Mouse (Mus musculus): ENCODE measurements around the gene Il21. TPM values are rescaled to one million over a fixed set of nuclear protein-coding genes. Genes with fewer than 3 reads are reported as not detected.

The Il21 gene
- not detected in 2 replicates for polyA plus RNA-seq (2014; fragmentation: Nextera tagmentation; extraction: Ambion mirVana)

- DNase-seq (ENCODE audit: low spot score): no peak
- no peaks in the 10 kb centered on the region for H3K27me3 ChIP-seq (ENCODE audit: control insufficient read depth, insufficient read depth, low read length)
- no peak for ATAC-seq (ENCODE audit: insufficient read depth, low FRiP score, low TSS enrichment)
- no peak within 1 kb of the TSS for H3K4me2 ChIP-seq (ENCODE audit: low read depth)
- no peak within 1 kb of the TSS for H3K27ac ChIP-seq (ENCODE audit: low read depth, low read length)
- no peak within 1 kb of the TSS for H3K4me3 ChIP-seq (ENCODE audit: low read depth, low read length)
- 88% methylated on average over 7 of the region's 7 CpGs for WGBS
- H3K4me1 ChIP-seq (ENCODE audit: control insufficient read depth, insufficient read depth, low read length): no peaks in the 10 kb centered on the region
- no peaks in the 10 kb centered on the region for H3K36me3 ChIP-seq (ENCODE audit: control insufficient read depth, insufficient read depth, low read length)
- H3K9me3 ChIP-seq (ENCODE audit: control insufficient read depth, low read length): no peaks in the 10 kb centered on the region
- no peak within 1 kb of the TSS for H3K9ac ChIP-seq (ENCODE audit: low read length)
Observed at GRCm38 (mm10) chr3:37232586-37233222, at the start of gene Il21. Gene Il21 (minus strand): TSS chr3:37232636.

DNA sequence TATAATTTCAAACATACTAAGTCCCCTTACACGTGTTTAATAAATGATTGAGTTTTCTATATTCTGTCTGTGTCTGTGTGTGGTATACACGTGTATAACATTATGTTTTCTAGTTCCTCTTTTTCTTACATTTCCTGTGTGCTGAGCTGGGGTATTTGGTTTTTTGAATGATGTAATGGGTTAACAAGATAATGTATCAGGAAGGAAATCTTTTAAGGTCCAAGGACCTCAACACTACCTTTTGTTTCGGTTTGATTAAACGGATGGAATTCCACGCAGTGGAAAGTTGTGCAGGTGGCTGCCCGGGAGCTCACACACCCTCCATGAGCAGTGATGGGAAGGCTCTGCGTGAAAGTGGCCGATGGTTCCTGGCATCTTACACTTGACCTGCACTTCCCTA is 48.4 kb upstream of the Il21 start:
- H3K9me3 ChIP-seq (ENCODE audit: control insufficient read depth, low read length): no peaks in the 10 kb centered on the region
- no peak overlapping the region for H3K27ac ChIP-seq (ENCODE audit: low read depth, low read length)
- H3K4me1 ChIP-seq (ENCODE audit: control insufficient read depth, insufficient read depth, low read length): no peaks in the 10 kb centered on the region
- whole genome bisulfite sequencing: 86% methylated on average over 8 of the region's 8 CpGs
- H3K4me2 ChIP-seq (ENCODE audit: low read depth): no peak overlapping the region
- no peaks in the 10 kb centered on the region for H3K27me3 ChIP-seq (ENCODE audit: control insufficient read depth, insufficient read depth, low read length)
- DNase-seq (ENCODE audit: low spot score): no peak
- no peak for ATAC-seq (ENCODE audit: insufficient read depth, low FRiP score, low TSS enrichment)
- H3K9ac ChIP-seq (ENCODE audit: low read length): no peak overlapping the region
- H3K4me3 ChIP-seq (ENCODE audit: low read depth, low read length): no peak overlapping the region
- H3K36me3 ChIP-seq (ENCODE audit: control insufficient read depth, insufficient read depth, low read length): no peaks in the 10 kb centered on the region

- no peak overlapping the region for H3K9ac ChIP-seq (ENCODE audit: low read length)
- 79% methylated on average over 1 of the region's 1 CpGs for WGBS
- ATAC-seq (ENCODE audit: insufficient read depth, low FRiP score, low TSS enrichment): no peak
Observed at GRCm38 (mm10) chr3:37280221-37280620, 47.8 kb upstream of the Il21 start.

DNA sequence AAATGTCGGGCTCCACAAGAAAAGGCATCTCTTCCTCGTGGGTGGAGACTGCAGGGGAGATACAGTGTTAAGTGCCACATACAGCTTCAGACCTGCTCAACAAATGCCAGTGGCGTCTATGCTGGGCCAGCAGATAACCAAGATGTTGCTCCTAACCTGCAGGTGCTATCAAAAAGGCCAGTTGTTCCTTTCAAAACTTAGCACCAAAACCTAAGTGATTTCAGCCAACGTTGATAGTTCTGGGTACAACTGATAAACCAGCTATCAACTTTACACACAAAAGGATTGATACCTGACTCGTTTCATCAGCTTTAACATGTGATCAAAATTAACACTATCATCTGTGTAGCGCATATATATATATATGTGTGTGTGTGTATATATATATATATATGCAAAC is 42.2 kb upstream of the Il21 start:
- Histone ChIP-seq H3K4me2 (ENCODE audit: low read depth) (no peak overlapping the region), H3K4me3 (ENCODE audit: low read depth, low read length) (no peak overlapping the region), H3K4me1 (ENCODE audit: control insufficient read depth, insufficient read depth, low read length) (no peaks in the 10 kb centered on the region), H3K27ac (ENCODE audit: low read depth, low read length) (no peak overlapping the region), H3K36me3 (ENCODE audit: control insufficient read depth, insufficient read depth, low read length) (no peaks in the 10 kb centered on the region), H3K9ac (ENCODE audit: low read length) (no peak overlapping the region), H3K9me3 (ENCODE audit: control insufficient read depth, low read length) (no peaks in the 10 kb centered on the region), H3K27me3 (ENCODE audit: control insufficient read depth, insufficient read depth, low read length) (no peaks in the 10 kb centered on the region)
- DNase-seq (ENCODE audit: low spot score): no peak
- no peak for ATAC-seq (ENCODE audit: insufficient read depth, low FRiP score, low TSS enrichment)
- 82% methylated on average over 6 of the region's 6 CpGs for WGBS

More at GRCm38 (mm10) chr3:37280221-37280620, 47.8 kb upstream of the Il21 start:
- H3K36me3 ChIP-seq (ENCODE audit: control insufficient read depth, insufficient read depth, low read length): no peaks in the 10 kb centered on the region
- H3K9me3 ChIP-seq (ENCODE audit: control insufficient read depth, low read length): no peaks in the 10 kb centered on the region
- no peaks in the 10 kb centered on the region for H3K4me1 ChIP-seq (ENCODE audit: control insufficient read depth, insufficient read depth, low read length)
- H3K4me2 ChIP-seq (ENCODE audit: low read depth): no peak overlapping the region
- no peaks in the 10 kb centered on the region for H3K27me3 ChIP-seq (ENCODE audit: control insufficient read depth, insufficient read depth, low read length)
- no peak overlapping the region for H3K27ac ChIP-seq (ENCODE audit: low read depth, low read length)
- no peak overlapping the region for H3K4me3 ChIP-seq (ENCODE audit: low read depth, low read length)
- DNase-seq (ENCODE audit: low spot score): no peak

DNA sequence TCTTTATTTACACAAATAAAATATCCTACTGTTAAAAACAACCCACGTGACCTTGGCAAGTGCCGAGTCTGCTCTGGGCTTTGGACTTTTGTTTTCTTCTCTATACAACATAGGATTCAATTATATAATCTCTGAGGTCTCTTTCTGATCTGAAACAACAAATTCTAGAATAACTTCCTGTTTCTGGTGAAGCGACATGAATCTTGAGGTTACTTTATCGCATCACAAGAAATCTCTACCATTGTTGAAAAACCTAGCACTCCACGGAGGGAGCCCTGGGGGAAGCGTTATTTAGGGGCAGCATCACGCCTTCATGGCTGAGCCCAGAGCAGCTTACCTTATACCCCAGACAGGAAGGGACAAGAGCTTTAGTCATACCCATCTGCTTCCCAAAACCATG is 40.7 kb upstream of the Il21 start:
- no peaks in the 10 kb centered on the region for H3K9me3 ChIP-seq (ENCODE audit: control insufficient read depth, low read length)
- DNase-seq (ENCODE audit: low spot score) (no peak), ATAC-seq (ENCODE audit: insufficient read depth, low FRiP score, low TSS enrichment) (no peak)
- 87% methylated on average over 7 of the region's 7 CpGs for WGBS
- no peaks in the 10 kb centered on the region for H3K27me3 ChIP-seq (ENCODE audit: control insufficient read depth, insufficient read depth, low read length)
- no peaks in the 10 kb centered on the region for H3K4me1 ChIP-seq (ENCODE audit: control insufficient read depth, insufficient read depth, low read length)
- no peak overlapping the region for H3K27ac ChIP-seq (ENCODE audit: low read depth, low read length)
- no peak overlapping the region for H3K4me2 ChIP-seq (ENCODE audit: low read depth)
- H3K9ac ChIP-seq (ENCODE audit: low read length): no peak overlapping the region
- H3K36me3 ChIP-seq (ENCODE audit: control insufficient read depth, insufficient read depth, low read length): no peaks in the 10 kb centered on the region
- no peak overlapping the region for H3K4me3 ChIP-seq (ENCODE audit: low read depth, low read length)

GRCm38 (mm10) chr3:37271209-37271608 is 38.8 kb upstream of the Il21 start:
- H3K4me1 ChIP-seq (ENCODE audit: control insufficient read depth, insufficient read depth, low read length): no peaks in the 10 kb centered on the region
- H3K36me3 ChIP-seq (ENCODE audit: control insufficient read depth, insufficient read depth, low read length): no peaks in the 10 kb centered on the region
- H3K9ac ChIP-seq (ENCODE audit: low read length): no peak overlapping the region
- WGBS: 15% methylated on average over 1 of the region's 1 CpGs
- no peaks in the 10 kb centered on the region for H3K9me3 ChIP-seq (ENCODE audit: control insufficient read depth, low read length)
- no peak overlapping the region for H3K4me3 ChIP-seq (ENCODE audit: low read depth, low read length)
- no peaks in the 10 kb centered on the region for H3K27me3 ChIP-seq (ENCODE audit: control insufficient read depth, insufficient read depth, low read length)
- DNase-seq (ENCODE audit: low spot score) (peak; percentile 45), ATAC-seq (ENCODE audit: insufficient read depth, low FRiP score, low TSS enrichment) (no peak)
- no peak overlapping the region for H3K27ac ChIP-seq (ENCODE audit: low read depth, low read length)
- no peak overlapping the region for H3K4me2 ChIP-seq (ENCODE audit: low read depth)

GRCm38 (mm10) chr3:37269926-37270325 is 37.5 kb upstream of the Il21 start:
- Histone ChIP-seq H3K36me3 (ENCODE audit: control insufficient read depth, insufficient read depth, low read length) (no peaks in the 10 kb centered on the region), H3K4me1 (ENCODE audit: control insufficient read depth, insufficient read depth, low read length) (no peaks in the 10 kb centered on the region), H3K4me2 (ENCODE audit: low read depth) (no peak overlapping the region), H3K4me3 (ENCODE audit: low read depth, low read length) (no peak overlapping the region), H3K27ac (ENCODE audit: low read depth, low read length) (no peak overlapping the region), H3K9ac (ENCODE audit: low read length) (no peak overlapping the region), H3K27me3 (ENCODE audit: control insufficient read depth, insufficient read depth, low read length) (no peaks in the 10 kb centered on the region), H3K9me3 (ENCODE audit: control insufficient read depth, low read length) (no peaks in the 10 kb centered on the region)
- ATAC-seq (ENCODE audit: insufficient read depth, low FRiP score, low TSS enrichment) (no peak), DNase-seq (ENCODE audit: low spot score) (no peak)
- 88% methylated on average over 4 of the region's 4 CpGs for WGBS

- no peak overlapping the region for H3K27ac ChIP-seq (ENCODE audit: low read depth, low read length)
- DNase-seq (ENCODE audit: low spot score): no peak
- H3K4me2 ChIP-seq (ENCODE audit: low read depth): no peak overlapping the region
- H3K9ac ChIP-seq (ENCODE audit: low read length): no peak overlapping the region
- 88% methylated on average over 10 of the region's 11 CpGs for WGBS
- no peaks in the 10 kb centered on the region for H3K27me3 ChIP-seq (ENCODE audit: control insufficient read depth, insufficient read depth, low read length)
- no peaks in the 10 kb centered on the region for H3K36me3 ChIP-seq (ENCODE audit: control insufficient read depth, insufficient read depth, low read length)
- no peak overlapping the region for H3K4me3 ChIP-seq (ENCODE audit: low read depth, low read length)
- no peaks in the 10 kb centered on the region for H3K4me1 ChIP-seq (ENCODE audit: control insufficient read depth, insufficient read depth, low read length)
- ATAC-seq (ENCODE audit: insufficient read depth, low FRiP score, low TSS enrichment): no peak
- no peaks in the 10 kb centered on the region for H3K9me3 ChIP-seq (ENCODE audit: control insufficient read depth, low read length)
Observed at GRCm38 (mm10) chr3:37268338-37268737, 35.9 kb upstream of the Il21 start.

GRCm38 (mm10) chr3:37259331-37259999 is 27.0 kb upstream of the Il21 start:
- no peak overlapping the region for H3K4me3 ChIP-seq (ENCODE audit: low read depth, low read length)
- no peak overlapping the region for H3K27ac ChIP-seq (ENCODE audit: low read depth, low read length)
- H3K27me3 ChIP-seq (ENCODE audit: control insufficient read depth, insufficient read depth, low read length): no peaks in the 10 kb centered on the region
- H3K4me2 ChIP-seq (ENCODE audit: low read depth): no peak overlapping the region
- no peak overlapping the region for H3K9ac ChIP-seq (ENCODE audit: low read length)
- 67% methylated on average over 10 of the region's 10 CpGs for WGBS
- DNase-seq (ENCODE audit: low spot score): no peak
- no peak for ATAC-seq (ENCODE audit: insufficient read depth, low FRiP score, low TSS enrichment)
- no peaks in the 10 kb centered on the region for H3K36me3 ChIP-seq (ENCODE audit: control insufficient read depth, insufficient read depth, low read length)
- no peaks in the 10 kb centered on the region for H3K9me3 ChIP-seq (ENCODE audit: control insufficient read depth, low read length)
- H3K4me1 ChIP-seq (ENCODE audit: control insufficient read depth, insufficient read depth, low read length): no peaks in the 10 kb centered on the region

Measured in neural tube, embryonic 11.5 days (tissue).